Mouse (Mus musculus) MEL (cell line): Measurements from ENCODE around the gene Trim62.

ENCODE experiments used
- CTCF ChIP-seq, 3 experiments: IDR thresholded peaks in 2 of 3; conservative IDR thresholded peaks in 1 of 3; 2 replicates each; pipeline ENCODE4 v1.5.1; 2011 to 2012; ENCODE audit warnings: low read length in 3 of 3, low read depth in 2 of 3, mild to moderate bottlenecking in 2 of 3, improper control_type of control experiment in 1 of 3, inconsistent platforms in 1 of 3, mixed read lengths in 1 of 3, moderate library complexity in 1 of 3; ENCODE audit not compliant: control insufficient read depth in 1 of 3, insufficient read depth in 1 of 3, poor library complexity in 1 of 3, severe bottlenecking in 1 of 3
- E2F4 ChIP-seq: IDR thresholded peaks from 2 replicates; pipeline ENCODE4 v1.6.1; 2011; ENCODE audit warnings: low read depth, low read length, improper control_type of control experiment, borderline replicate concordance

DNA sequence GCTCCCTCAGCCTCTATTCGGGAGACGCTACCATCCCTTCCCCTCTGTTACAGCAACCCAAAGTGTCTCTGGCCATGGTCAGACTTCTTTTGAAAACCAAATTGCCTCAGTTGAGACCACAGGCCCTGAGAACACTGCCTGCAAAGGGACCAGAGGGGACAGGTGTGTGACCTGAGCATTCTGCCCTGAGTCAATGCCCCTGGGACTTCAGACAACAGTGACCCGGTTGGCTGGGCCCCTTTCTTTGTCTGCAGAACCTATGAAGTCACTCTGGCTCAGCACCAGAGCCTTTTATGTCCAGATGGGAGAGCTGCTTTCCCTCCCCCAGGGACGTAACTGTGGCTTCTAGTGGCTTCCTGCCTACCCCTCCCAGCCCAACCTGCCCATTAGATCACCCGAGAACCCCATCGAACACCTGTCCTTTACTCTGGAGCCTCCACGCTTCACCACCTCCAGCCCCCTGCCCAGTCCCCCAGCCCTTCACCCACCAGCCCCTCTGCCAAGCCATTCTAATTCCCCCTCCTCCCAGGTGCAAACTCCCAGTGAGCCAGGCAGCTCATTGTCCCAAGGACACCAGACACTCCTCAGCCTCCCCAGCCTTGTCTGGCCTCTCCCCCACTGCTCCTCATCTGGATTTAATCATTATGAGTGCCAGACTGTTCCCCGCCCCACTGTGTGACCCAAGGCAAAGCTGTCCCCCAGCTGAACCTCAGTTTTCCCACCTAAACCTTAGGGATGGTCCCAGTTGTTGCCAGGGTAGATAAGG lies 20.8 kb downstream of the Trim62 start:
- no peak for TF ChIP-seq E2F4
- TF ChIP-seq CTCF (IDR thresholded peaks at IDR 0.05 in 2 of 3, conservative IDR thresholded peaks at IDR 0.05 in 1 of 3; ENCODE audit: control insufficient read depth in 1 of 3, insufficient read depth in 1 of 3, low read depth in 2 of 3, low read length in 3 of 3, poor library complexity in 1 of 3, severe bottlenecking in 1 of 3): no peak
